Mouse (Mus musculus): ENCODE measurements at regions not wholly inside any gene's neighbourhood (a gene's known extent, or its start where the extent isn't known, plus 50 kb on each side); places are given as distances from the start of the nearest gene placed in this dataset.

DNA sequence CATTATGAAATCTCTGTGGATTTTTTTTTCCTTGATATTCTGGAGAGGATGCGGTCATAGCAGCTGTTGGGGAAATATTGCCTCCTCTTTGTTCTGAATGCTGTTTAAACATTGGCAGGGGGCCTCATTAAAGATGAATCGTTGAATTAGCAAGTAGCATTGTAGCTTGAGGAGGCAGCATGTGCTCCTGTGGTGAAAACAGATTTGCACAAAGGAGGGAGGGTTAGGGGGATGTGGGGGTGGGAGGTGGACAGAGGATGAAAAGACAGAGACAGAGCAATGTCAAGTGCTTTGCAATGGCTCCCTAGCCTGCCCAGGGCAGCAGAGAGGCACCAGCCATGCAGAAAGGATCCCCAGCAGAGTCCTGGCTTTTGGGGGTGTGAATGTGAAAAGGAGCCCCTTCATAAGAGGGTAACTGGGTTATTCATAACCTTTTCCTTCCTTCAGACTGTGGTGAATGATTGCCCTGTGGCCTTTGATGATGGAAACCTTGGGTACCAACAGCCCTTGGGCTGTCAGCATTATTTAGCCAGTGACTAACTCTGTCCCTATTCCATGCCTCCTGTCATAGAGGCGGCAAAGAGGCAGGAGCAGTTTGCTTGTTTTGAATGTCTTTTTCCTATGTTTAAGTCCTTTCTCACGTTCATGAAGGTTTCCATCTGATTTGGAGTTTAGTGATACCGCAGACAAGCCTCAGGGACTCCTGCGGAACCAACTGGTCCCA lies 1541.6 kb upstream of the Gulo start:
- DNase-seq (ENCODE audit: low spot score) = no peak

DNA sequence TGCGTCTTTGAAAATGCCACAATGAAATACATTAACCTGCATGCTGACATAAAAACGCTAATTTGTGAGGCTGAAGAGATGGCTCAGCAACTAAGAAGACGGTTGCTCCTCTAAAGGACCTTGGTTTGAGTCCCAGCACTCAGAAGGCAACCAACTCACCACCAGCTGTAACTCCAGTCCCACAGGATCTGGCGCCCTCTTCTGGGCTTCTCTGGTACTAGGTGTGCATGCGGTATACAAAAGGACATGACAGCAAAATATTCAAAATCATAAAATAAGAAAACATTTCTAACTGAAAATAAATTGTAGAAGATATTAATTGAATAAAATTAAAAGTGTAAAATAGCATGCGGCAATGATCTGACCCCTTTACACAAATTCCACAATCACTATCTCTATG lies 1539.7 kb upstream of the Gulo start:
- DNase-seq (ENCODE audit: low spot score) = no peak

DNA sequence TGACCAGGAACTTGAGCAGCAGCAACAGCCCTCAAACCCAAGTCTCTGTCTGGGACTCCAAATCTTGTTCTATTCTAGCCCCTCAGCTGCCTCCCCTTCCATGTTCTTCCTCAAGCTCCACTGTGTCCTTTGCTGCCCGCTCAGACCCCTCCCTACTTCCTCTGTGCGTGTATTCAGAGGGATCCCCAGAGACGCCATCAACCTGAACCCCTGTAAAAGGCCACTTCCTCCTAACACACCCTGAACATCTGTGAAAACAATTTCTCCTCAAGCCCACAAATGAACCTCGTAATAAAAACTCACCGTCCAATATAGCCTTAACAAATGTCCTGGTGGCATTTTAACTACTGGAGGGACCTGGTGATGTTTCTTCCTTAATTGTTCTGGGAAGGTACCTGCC lies 1536.0 kb upstream of the Gulo start:
- DNase-seq (ENCODE audit: low spot score) = peak; percentile 56

DNA sequence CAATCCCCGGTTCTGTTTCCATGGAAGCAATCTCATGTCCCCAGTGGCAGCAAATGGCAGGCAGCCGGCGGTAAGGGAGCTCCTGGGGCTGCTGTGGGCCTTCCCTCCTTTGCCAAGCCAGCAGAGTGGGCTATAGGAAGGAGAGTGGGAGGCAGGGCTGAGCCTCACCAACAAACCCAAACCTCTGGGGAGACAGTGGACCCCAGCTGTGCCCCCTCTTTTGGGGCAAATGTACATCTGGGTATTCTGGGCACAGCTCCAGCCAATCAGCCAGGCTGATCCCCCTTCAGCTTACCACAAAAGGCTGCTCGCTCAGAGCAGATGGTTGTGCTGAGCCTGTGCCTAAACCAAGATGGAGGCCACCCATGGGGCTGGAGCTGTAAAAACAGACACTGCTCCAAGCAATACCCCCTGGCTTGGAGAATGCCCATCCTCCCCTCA lies 1532.3 kb upstream of the Gulo start:
- DNase-seq (ENCODE audit: low spot score) = peak; percentile 35

DNA sequence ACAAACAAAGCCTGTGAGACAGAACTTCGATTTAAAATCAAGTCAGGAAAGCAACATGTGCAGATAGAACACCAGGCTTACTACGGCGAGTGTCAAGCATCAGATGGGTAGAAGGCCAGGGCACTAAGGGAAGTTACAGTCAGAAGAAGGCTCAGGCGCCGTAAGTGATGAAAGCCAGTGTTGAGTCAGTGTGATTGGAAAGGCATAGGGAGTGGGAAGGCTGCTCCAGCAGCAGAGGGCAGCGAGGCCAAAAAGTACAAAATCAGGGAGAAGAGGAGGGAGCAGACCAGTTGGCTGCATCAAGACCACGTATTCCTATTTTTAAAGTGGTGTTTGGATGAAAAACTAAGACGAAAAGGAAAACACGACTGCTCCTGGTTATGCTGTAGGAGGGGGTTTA lies 1529.7 kb upstream of the Gulo start:
- peak; percentile 13 for DNase-seq (ENCODE audit: low spot score)

DNA sequence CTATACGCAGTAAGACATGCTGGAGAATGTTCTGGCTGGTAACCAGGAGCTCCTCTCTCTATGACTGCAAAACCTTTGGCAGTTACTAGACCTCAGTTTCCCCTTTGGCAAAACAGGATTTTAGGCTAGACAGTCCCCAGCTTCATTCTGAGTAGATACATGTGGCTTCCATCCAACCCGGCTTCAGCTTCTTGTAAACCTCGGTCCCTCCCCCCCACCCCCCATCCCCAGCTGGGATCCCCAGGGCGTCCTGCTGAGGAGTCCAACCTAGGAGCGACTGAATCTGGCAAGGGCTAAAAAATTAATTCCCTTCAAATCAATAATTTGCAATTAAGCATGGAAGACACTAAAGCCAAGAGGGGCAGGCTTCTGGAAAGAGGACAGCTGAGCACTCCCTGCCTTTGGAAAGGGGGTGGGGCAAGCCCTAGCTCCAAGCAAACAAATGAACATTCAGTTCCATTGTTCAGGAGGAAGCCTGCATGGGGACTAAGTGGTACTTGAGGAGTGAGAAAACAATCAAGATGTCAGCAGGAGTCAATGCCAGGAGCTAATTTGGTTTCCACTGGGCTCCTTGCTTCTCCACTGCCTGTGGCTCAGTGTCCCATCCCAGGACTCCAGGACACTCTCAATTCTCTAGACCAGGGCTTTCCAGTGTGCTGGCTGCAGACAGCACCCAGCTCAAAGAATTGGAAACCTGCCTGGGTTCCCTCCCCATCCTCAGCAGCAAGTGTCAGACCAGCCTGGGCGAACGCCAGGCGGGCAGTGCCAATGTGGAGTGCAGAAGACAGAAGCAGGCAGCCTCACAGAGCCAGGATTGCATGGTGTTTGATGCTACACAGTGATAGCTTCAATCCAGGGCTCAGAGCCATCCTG lies 1528.0 kb upstream of the Gulo start:
- peak; percentile 37 for DNase-seq (ENCODE audit: low spot score)

DNA sequence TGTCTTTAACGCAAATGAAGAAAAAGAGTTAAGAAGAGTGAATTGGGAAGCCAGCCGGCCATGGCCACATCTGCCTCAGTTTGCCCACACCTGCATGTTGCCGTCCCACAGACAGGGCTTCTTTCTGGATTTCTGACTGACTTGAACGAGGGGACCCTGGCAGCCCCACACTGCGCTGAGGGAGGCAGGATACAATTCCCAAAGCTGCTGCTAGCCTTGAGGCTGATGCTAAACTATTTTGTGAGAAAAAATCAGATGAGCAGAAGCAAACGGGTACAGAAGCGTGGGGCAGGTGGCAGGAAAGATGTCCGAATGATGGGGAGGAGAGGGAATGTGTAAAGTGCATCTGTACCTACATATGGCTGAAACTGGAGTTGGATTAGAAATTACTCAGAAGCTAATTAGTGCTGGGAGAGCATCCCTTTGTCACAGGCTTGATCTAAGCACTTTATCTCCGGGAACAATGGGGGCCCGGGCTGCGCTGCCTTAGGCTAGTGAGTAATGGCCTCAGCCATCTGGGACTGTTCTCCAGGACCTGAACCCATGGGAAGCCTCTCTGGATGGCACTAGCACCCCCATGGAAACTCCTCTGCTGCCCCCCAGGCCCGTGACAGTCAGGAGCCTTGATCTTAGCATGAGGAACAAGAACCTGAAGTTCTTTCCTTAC lies 1497.9 kb upstream of the Gulo start:
- DNase-seq (ENCODE audit: low spot score) = no peak

- DNase-seq (ENCODE audit: low spot score) = no peak
Observed at GRCm38 (mm10) chr14:67492086-67492485, 1483.1 kb upstream of the Gulo start.

GRCm38 (mm10) chr14:67486676-67487075 lies 1477.7 kb upstream of the Gulo start:
- DNase-seq (ENCODE audit: low spot score) = no peak

DNA sequence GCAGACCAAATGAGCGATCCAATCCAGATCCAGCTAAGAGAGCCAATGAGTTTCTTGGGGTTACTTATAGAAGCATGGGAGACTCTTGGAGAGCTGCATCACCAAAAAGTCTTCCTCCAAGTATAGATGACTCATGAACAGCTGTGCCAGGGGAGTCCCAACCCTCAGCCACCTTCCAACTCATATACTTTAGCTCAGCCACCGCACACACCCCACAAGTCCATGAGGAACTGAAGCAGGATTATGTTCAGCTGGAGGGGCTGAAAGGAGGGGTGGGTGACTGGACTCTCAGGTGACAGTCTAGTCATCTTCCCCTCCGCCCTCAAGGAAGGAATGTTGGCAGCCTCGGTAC lies 1476.4 kb upstream of the Gulo start:
- DNase-seq (ENCODE audit: low spot score) = no peak

DNA sequence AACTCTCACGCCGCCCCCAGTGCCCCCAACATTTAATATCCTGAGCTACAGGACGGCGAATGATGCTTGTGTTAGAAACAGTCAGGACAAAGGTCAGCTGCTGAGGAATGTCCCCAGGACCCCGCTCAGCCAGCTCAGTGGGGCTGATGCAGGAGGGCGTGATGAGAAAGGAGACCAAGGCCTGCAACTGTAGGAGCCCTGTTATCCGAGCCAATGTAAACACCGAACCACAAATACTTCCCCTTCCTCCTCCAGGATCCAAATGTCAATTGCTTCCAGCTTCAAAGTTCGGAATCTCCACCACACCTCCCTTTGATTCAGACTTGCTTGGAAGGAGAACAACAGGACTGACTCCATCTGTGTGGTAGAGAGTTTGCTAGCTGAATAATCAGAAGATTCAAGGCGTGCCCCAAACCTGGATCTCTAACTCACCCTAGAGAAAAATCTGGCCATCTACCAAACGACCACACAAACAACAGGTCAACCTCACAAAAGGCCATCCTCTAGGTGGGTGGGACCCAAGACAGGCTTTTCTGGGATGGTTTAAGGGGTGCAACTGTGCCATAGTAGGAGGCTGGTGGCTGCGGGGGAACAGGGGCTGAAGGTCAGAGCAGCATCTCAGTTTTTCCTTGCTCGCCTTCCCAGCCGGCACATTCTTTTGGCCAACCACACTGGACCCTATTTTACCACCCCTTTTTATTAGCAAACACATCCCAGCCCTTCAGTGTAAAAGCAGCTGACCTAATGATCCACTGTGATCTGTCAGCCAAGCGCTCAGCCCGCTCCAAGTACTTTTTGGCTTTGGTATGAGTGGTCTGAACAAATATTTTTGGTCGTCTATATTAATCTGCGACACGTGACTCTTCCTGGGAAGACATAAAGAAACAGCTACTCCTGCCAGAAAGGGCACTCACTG lies 1475.8 kb upstream of the Gulo start:
- peak; percentile 10 for DNase-seq (ENCODE audit: low spot score)

Measured in heart, adult 8-10 months (tissue).